ENCODE assay signal across 10 mouse cellular contexts in the genomic region with DNA sequence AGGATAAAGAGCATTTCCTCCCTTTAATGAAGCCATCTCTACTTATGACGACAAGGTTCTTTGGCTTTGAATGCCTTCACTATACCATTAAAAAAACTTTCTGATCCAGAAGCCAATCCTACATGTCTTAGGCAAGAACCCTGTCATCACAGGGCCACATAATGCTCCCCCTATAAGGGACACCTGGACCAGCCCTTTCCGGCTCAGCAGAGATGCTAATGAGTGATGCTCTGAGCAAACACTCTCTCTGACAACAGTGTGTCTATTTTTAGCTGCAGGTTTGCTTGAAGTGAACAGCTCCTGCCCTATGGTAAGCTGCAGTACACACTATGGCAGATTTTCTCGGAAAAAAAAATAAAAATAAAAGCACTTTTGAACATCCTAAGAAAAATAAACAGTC. TPM values are rescaled to one million over a fixed set of nuclear protein-coding genes. Genes with fewer than 3 reads are reported as not detected.
DNase-seq lines count a peak whose midpoint lies in the region; ATAC-seq and TF ChIP-seq lines count a peak whose summit lies in the region.
"Had no signal": no experiment of that assay in that cellular context is flagged by ENCODE, and none has a peak within 500 bp of the region (broad histone marks: within the 10 kb centered on the region; RNA-seq: fewer than 3 reads in every experiment).

No protein-coding gene starts in this region.

- TF ChIP-seq EP300 in lung, postnatal 0 days (IDR thresholded peaks at IDR 0.05) = no peak

- 79% methylated on average over 3 of the region's 3 CpGs for WGBS in lung, postnatal 0 days

- no peaks in the 10 kb centered on the region; the same call in 1 of the 2 replicates for H3K4me1 ChIP-seq in lung, postnatal 0 days (ENCODE audit: insufficient read depth, low read depth, low read length)

- H3K36me3 ChIP-seq in lung, postnatal 0 days (ENCODE audit: insufficient read depth, low read length) = no peaks in the 10 kb centered on the region

- peak; percentile 86 for ATAC-seq in cerebellum, adult (ENCODE audit: insufficient number of reproducible peaks, low FRiP score, low TSS enrichment)
- ATAC-seq in lung, postnatal 0 days = no peak
- ATAC-seq: intestine, embryonic 16.5 days had no signal

- intact Hi-C loops in left cerebral cortex, postnatal 36 days (cut with DNase I) = loop anchor here (2.0 to 5.0 kb wide), 2 partner anchors 146 to 247 kb away; a partner anchor contains a TSS

- H3K27me3 ChIP-seq in lung, postnatal 0 days (replicated peaks; ENCODE audit: insufficient read depth, low read length) = no peaks in the 10 kb centered on the region
- H3K27me3 ChIP-seq: megakaryocyte, embryonic 14.5 days had no signal

- no peak for TF ChIP-seq CTCF in lung, postnatal 0 days (IDR thresholded peaks at IDR 0.05)

- no peaks in the 10 kb centered on the region for H3K9me3 ChIP-seq in lung, postnatal 0 days (ENCODE audit: low read length)
- H3K9me3 ChIP-seq: megakaryocyte, embryonic 14.5 days had no signal

- no peak overlapping the region for H3K4me3 ChIP-seq in lung, postnatal 0 days (ENCODE audit: low read depth, low read length)
- H3K4me3 ChIP-seq: megakaryocyte, embryonic 14.5 days had no signal

- H3K27ac ChIP-seq in lung, postnatal 0 days (ENCODE audit: low read length) = no peak overlapping the region

- no peak for DNase-seq in cerebellum, postnatal 4 days (ENCODE audit: low spot score in 2 of 2)
- DNase-seq in right cerebral cortex, adult 18-20 months = peak; percentile 61
- DNase-seq in right cerebral cortex, postnatal 4 days = no peak
- peak; percentile 42 to 49 for DNase-seq in left cerebral cortex, postnatal 36 days (ENCODE audit: low spot score in 2 of 2)
- no peak for DNase-seq in embryo, embryonic 11 days
- DNase-seq in lung, postnatal 0 days (ENCODE audit: low spot score) = no peak
- DNase-seq in gastrocnemius, adult 8-10 months (ENCODE audit: low spot score in 2 of 2) = no peak

- no peak overlapping the region for H3K4me2 ChIP-seq in lung, postnatal 0 days (replicated peaks; ENCODE audit: low read depth, low read length)

- no peak overlapping the region for H3K9ac ChIP-seq in lung, postnatal 0 days (replicated peaks; ENCODE audit: low read depth)

RNA-seq across cellular contexts. Expression of a gene that starts 43.9 kb away (rescaled TPM):
- total RNA-seq in left cerebral cortex, postnatal 36 days (2021) = 100 to 1,000 TPM; 428 to 477 TPM
- 37.5 and 40.9 TPM in 2 replicates for polyA plus RNA-seq in lung, postnatal 0 days (2015; fragmentation: Nextera tagmentation; extraction: Ambion mirVana)
- total RNA-seq in gastrocnemius, adult 8-10 months (2022) = 10 to 100 TPM; 42.4 to 46.6 (median 43.7) TPM

Comparison
In these comparisons a context has a peak if more than half of its experiments do, and no peak if none do; other contexts are left out.
1. DNase-seq: peak in right cerebral cortex, adult 18-20 months (single experiment) and left cerebral cortex, postnatal 36 days (2 of 2); none in cerebellum, postnatal 4 days (0 of 2), right cerebral cortex, postnatal 4 days (single experiment), embryo, embryonic 11 days (single experiment), lung, postnatal 0 days (single experiment) and gastrocnemius, adult 8-10 months (0 of 2).
2. RNA of a gene that starts 43.9 kb away (total RNA-seq): 428 to 477 TPM in left cerebral cortex, postnatal 36 days; 42.4 to 46.6 TPM in gastrocnemius, adult 8-10 months; every median in the first group is over 4 times any median in the second.